Mouse (Mus musculus): ENCODE data around the gene Lce1k. TPM values are rescaled to one million over a fixed set of nuclear protein-coding genes. Genes with fewer than 3 reads are reported as not detected.
"Not testable (repeated sequence)": the region's sequence is repeated elsewhere in the genome, so short reads cannot be mapped to it uniquely, and the experiment has no call there.

The Lce1k gene
- polyA plus RNA-seq (2016; fragmentation: Nextera tagmentation; extraction: Ambion mirVana): not detected in 2 replicates

DNA sequence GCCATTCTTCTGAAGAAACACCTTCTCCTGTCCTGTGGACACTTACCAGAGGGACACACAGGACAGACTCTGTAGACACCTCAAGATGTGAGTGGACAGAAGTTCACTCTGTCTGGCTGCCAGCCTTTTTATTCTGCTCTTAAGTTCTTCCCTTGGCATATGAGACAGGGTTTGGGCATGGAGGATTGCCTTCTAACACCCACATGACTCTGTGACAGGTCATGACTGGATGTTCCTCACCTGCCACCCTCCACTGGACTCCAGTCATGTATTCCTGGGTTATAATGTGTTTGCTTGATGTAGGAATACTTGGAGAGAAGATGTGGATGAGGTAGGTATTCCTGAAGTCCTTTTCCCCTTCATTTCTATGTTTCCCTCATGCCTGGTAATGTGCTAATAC is at the start of gene Lce1k:
Gene Lce1k, minus strand, starts transcription at position 101 of the 400 bp plus-strand sequence.
- Histone ChIP-seq H3K27ac (no peak within 1 kb of the TSS), H3K36me3 (no peaks in the 10 kb centered on the region), H3K4me1 (replicated peaks) (no peaks in the 10 kb centered on the region), H3K27me3 (no peaks in the 10 kb centered on the region), H3K4me2 (no peak within 1 kb of the TSS), H3K9me3 (no peaks in the 10 kb centered on the region), H3K4me3 (replicated peaks) (no peak within 1 kb of the TSS), H3K9ac (replicated peaks) (no peak within 1 kb of the TSS)
- ATAC-seq (ENCODE audit: insufficient number of reproducible peaks, insufficient read depth, low FRiP score, low TSS enrichment, low read depth): no peak

DNA sequence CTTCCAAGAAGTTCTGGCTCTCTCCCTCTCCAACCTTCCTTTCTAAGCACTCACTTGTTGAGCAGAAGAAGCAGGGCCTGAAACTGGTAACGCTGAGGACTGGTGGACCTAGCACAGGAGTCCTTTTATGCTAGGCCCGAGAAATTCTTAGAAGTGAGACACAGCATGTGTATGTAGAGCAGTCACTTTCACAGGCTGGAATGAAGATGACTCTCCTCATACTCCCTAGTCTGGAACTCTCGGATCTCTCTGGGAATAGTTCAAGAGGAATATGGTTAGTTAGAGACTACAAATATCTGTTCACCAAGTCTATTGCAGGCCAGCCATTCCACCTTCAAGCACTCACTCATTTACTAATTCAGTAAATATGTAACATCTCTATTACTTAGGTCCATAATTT is 43.5 kb upstream of the Lce1k start, which contains the start of gene Lce1l:
Gene Lce1l, minus strand, starts transcription at position 101 of the 400 bp plus-strand sequence.
- no peaks in the 10 kb centered on the region for H3K36me3 ChIP-seq
- WGBS: 86% methylated on average over 3 of the region's 3 CpGs
- H3K27ac ChIP-seq: no peak within 1 kb of the TSS
- no peak within 1 kb of the TSS for H3K4me3 ChIP-seq (replicated peaks)
- H3K4me1 ChIP-seq (replicated peaks): no peaks in the 10 kb centered on the region
- H3K9me3 ChIP-seq: no peaks in the 10 kb centered on the region
- no peak within 1 kb of the TSS for H3K4me2 ChIP-seq
- H3K27me3 ChIP-seq: no peaks in the 10 kb centered on the region
- no peak within 1 kb of the TSS for H3K9ac ChIP-seq (replicated peaks)
- ATAC-seq (ENCODE audit: insufficient number of reproducible peaks, insufficient read depth, low FRiP score, low TSS enrichment, low read depth): no peak

DNA sequence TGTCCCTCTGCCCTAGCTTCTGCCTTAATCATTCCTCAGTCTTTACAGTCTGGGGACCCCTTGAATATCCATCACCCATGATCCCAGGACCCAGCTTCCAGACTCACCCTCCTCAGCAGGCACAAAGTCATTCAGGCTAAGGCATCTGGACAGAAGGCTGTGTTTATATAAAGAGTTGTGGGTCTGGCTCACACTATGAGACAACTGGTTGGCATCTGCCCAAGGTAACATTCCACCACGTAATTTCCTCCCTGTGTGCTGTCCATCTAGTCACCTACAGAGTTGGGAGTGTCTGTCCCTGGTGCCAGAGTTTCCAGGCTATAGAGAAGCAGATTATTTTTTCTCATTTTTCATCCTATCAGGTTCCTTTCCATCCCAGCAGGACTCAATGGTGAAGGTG is 19.4 kb upstream of the Lce1k start, which contains the start of gene Kprp:
Gene Kprp, minus strand, starts transcription at position 140 of the 400 bp plus-strand sequence.
- ATAC-seq (ENCODE audit: insufficient number of reproducible peaks, insufficient read depth, low FRiP score, low TSS enrichment, low read depth): no peak
- H3K9me3 ChIP-seq: no peaks in the 10 kb centered on the region
- H3K27ac ChIP-seq: no peak within 1 kb of the TSS
- no peak within 1 kb of the TSS for H3K4me2 ChIP-seq
- no peak within 1 kb of the TSS for H3K4me3 ChIP-seq (replicated peaks)
- H3K4me1 ChIP-seq (replicated peaks): no peaks in the 10 kb centered on the region
- WGBS: 50% methylated on average over 1 of the region's 1 CpGs
- H3K9ac ChIP-seq (replicated peaks): no peak within 1 kb of the TSS
- no peaks in the 10 kb centered on the region for H3K36me3 ChIP-seq
- H3K27me3 ChIP-seq: no peaks in the 10 kb centered on the region

DNA sequence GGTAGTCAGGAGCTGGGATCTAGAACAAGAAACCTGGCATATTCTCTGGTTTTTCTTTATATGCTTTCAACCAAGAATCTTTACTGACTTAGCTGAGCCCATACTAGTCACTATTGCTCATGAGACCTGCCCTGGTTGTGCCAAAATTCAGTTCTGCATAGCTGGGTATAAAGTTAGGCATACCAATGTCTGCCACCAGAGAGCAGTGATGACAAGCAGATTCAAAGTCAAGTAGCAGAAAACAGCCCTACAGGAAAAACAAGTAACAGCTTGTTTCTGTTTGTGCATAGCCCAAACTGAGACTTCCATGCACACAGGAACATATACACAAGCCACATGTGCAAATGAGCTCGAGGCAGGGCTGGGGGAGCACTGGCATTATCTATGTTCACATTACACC is 18.1 kb upstream of the Lce1k start:
- H3K27me3 ChIP-seq: no peaks in the 10 kb centered on the region
- H3K4me3 ChIP-seq (replicated peaks): no peak overlapping the region
- H3K9ac ChIP-seq (replicated peaks): no peak overlapping the region
- ATAC-seq (ENCODE audit: insufficient number of reproducible peaks, insufficient read depth, low FRiP score, low TSS enrichment, low read depth): no peak
- 30% methylated on average over 1 of the region's 1 CpGs for WGBS
- H3K36me3 ChIP-seq: no peaks in the 10 kb centered on the region
- no peak overlapping the region for H3K4me2 ChIP-seq
- no peak overlapping the region for H3K27ac ChIP-seq
- H3K9me3 ChIP-seq: no peaks in the 10 kb centered on the region
- H3K4me1 ChIP-seq (replicated peaks): no peaks in the 10 kb centered on the region

DNA sequence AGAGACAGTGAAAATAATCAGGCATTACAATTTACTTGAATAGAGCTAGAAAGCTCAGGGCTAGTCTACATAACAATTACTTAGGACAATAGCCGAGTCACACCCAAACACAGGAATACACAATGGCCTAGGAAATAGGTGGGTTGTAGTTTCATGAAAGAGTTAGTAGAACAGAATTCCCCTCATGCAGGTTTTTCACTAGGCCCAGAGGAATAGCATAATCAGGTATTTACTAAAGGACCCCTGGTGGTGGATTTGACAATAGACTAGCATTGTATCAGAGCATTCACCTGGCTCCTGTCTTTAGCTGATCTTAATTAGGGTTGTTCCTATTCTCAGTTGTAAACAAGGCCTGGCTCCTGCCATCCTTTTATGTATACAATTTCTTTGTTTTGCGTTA is 8.3 kb upstream of the Lce1k start:
- H3K27ac ChIP-seq; H3K27me3 ChIP-seq; H3K4me3 ChIP-seq (replicated peaks); H3K4me1 ChIP-seq (replicated peaks); H3K4me2 ChIP-seq; ATAC-seq (ENCODE audit: insufficient number of reproducible peaks, insufficient read depth, low FRiP score, low TSS enrichment, low read depth); H3K9ac ChIP-seq (replicated peaks); H3K9me3 ChIP-seq; H3K36me3 ChIP-seq: not testable (repeated sequence)
- WGBS: 87% methylated on average over 2 of the region's 2 CpGs

DNA sequence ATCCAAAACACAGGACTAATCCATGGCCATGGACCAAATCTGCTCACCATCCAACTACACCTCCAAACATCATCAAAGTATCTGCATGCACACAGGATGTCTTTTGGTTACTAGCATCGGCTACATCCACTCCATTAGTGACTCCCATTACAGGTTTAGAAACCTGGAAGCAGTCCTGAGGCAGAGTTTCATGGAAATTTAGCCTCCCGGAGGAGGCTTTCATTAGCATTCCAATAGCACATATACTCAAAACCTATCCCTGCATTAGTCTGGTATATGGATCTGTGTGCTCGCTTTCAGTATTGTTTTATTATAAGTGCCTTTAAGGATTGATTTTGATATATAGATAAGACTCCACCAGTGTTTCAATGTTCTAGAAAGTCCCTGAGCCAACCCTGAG is 7.9 kb upstream of the Lce1k start:
- H3K4me3 ChIP-seq (replicated peaks): no peak overlapping the region
- no peaks in the 10 kb centered on the region for H3K36me3 ChIP-seq
- WGBS: 90% methylated on average over 3 of the region's 3 CpGs
- H3K9ac ChIP-seq (replicated peaks): no peak overlapping the region
- H3K4me1 ChIP-seq (replicated peaks): no peaks in the 10 kb centered on the region
- H3K27me3 ChIP-seq: no peaks in the 10 kb centered on the region
- ATAC-seq (ENCODE audit: insufficient number of reproducible peaks, insufficient read depth, low FRiP score, low TSS enrichment, low read depth): no peak
- no peak overlapping the region for H3K4me2 ChIP-seq
- H3K27ac ChIP-seq: no peak overlapping the region
- no peaks in the 10 kb centered on the region for H3K9me3 ChIP-seq

DNA sequence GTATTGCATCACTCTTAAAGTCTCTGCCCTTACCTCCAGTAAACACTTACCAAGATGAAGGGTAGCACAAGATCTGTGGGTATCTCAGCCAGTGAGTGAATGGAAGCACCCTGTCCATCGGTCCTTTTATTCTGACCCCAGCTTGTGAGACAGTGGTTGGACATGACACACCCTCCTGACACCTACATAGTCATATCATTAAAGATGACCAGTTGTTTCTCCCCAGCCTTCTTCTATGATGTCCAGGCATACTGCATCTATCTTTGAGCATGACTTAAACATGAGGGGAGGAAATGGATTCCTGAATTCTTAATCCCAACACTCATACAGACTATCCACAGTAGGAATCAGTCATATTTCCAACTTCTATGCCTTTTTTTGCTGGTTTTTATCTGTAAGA is 17.3 kb downstream of the Lce1k start, which contains the start of gene Lce1j:
Gene Lce1j, minus strand, starts transcription at position 101 of the 400 bp plus-strand sequence.
- H3K9ac ChIP-seq (replicated peaks): no peak within 1 kb of the TSS
- no peaks in the 10 kb centered on the region for H3K9me3 ChIP-seq
- no peak within 1 kb of the TSS for H3K4me2 ChIP-seq
- H3K36me3 ChIP-seq: no peaks in the 10 kb centered on the region
- no peaks in the 10 kb centered on the region for H3K4me1 ChIP-seq (replicated peaks)
- H3K4me3 ChIP-seq (replicated peaks): no peak within 1 kb of the TSS
- H3K27me3 ChIP-seq: no peaks in the 10 kb centered on the region
- no peak for ATAC-seq (ENCODE audit: insufficient number of reproducible peaks, insufficient read depth, low FRiP score, low TSS enrichment, low read depth)
- no peak within 1 kb of the TSS for H3K27ac ChIP-seq
- WGBS: 86% methylated on average over 1 of the region's 1 CpGs

DNA sequence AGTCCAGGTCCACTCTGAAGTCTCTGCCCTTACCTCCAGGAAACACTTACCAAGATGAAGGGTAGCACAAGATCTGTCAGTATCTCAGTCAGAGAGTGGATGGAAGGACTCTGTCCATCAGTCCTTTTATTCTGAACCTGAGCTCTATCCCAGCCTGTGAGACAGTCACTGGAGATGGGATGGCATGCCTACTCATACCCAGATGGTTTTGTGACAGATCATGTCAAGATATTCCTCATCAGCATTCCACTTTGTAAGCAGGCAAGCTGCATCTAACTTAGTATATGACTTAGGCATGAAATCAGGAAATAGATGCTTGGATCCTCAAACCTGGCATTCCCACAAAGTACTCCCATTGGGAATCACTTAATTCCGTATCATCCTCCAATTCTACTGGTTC is 28.9 kb downstream of the Lce1k start, which contains the start of gene Lce1i:
Gene Lce1i, minus strand, starts transcription at position 101 of the 400 bp plus-strand sequence.
- WGBS: 76% methylated on average over 1 of the region's 1 CpGs
- no peaks in the 10 kb centered on the region for H3K27me3 ChIP-seq
- H3K9ac ChIP-seq (replicated peaks): no peak within 1 kb of the TSS
- no peak within 1 kb of the TSS for H3K4me2 ChIP-seq
- H3K9me3 ChIP-seq: no peaks in the 10 kb centered on the region
- ATAC-seq (ENCODE audit: insufficient number of reproducible peaks, insufficient read depth, low FRiP score, low TSS enrichment, low read depth): no peak
- H3K36me3 ChIP-seq: no peaks in the 10 kb centered on the region
- no peak within 1 kb of the TSS for H3K27ac ChIP-seq
- no peaks in the 10 kb centered on the region for H3K4me1 ChIP-seq (replicated peaks)
- H3K4me3 ChIP-seq (replicated peaks): no peak within 1 kb of the TSS

DNA sequence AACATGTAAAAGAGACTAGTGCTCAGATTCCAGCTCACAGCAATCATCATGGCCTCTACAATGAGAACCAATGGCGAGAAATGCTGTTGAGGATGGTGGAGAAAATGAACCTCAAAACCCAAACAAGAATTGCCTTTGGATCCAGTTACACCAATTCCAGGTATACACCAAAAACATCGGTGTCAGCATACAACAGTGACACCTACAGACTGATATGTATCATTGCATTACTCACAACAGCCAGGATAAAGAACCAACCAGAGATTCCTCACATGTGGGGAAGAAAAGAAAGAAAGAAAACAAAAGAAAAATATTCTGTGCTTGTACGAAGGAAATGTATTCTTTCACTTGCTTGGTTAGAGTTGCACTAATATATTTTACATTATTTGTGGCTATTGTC is 36.1 kb downstream of the Lce1k start:
- Histone ChIP-seq H3K9me3 (no peaks in the 10 kb centered on the region), H3K27ac (no peak overlapping the region), H3K36me3 (no peaks in the 10 kb centered on the region), H3K9ac (replicated peaks) (no peak overlapping the region), H3K4me3 (replicated peaks) (no peak overlapping the region), H3K4me2 (no peak overlapping the region), H3K4me1 (replicated peaks) (no peaks in the 10 kb centered on the region), H3K27me3 (no peaks in the 10 kb centered on the region)
- no peak for ATAC-seq (ENCODE audit: insufficient number of reproducible peaks, insufficient read depth, low FRiP score, low TSS enrichment, low read depth)
- 19% methylated on average over 3 of the region's 3 CpGs for WGBS

DNA sequence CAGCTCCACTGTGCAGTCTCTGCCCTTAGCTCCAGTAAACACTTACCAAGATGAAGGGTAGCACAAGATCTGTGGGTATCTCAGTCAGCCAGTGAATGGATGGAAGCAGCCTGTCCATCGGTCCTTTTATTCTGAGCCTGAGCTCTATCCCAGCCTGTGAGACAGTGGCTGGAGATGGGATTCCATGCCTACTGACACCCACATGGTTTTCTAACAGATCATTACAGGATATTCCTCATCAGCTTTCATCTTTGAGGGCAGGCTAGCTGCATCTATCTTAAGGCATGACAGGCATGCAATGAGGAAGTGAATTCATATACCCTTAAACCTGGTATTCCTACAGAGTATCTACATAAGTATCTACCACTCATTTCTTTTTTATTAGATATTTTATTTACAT is 42.7 kb downstream of the Lce1k start, which contains the start of gene Lce1h:
Gene Lce1h, minus strand, starts transcription at position 101 of the 400 bp plus-strand sequence.
- 95% methylated on average over 1 of the region's 1 CpGs for WGBS
- no peaks in the 10 kb centered on the region for H3K36me3 ChIP-seq
- H3K27me3 ChIP-seq: no peaks in the 10 kb centered on the region
- no peak within 1 kb of the TSS for H3K27ac ChIP-seq
- no peak within 1 kb of the TSS for H3K9ac ChIP-seq (replicated peaks)
- H3K4me1 ChIP-seq (replicated peaks): no peaks in the 10 kb centered on the region
- no peak within 1 kb of the TSS for H3K4me3 ChIP-seq (replicated peaks)
- H3K4me2 ChIP-seq: no peak within 1 kb of the TSS
- ATAC-seq (ENCODE audit: insufficient number of reproducible peaks, insufficient read depth, low FRiP score, low TSS enrichment, low read depth): no peak
- no peaks in the 10 kb centered on the region for H3K9me3 ChIP-seq

All from limb, embryonic 12.5 days (tissue).